Mouse (Mus musculus): Measurements from ENCODE around the gene Klhdc2. TPM values are rescaled to one million over a fixed set of nuclear protein-coding genes. Genes with fewer than 3 reads are reported as not detected.

Klhdc2 gene
- polyA plus RNA-seq, 1 experiment from 2014 or later = 60.6 TPM

GRCm38 (mm10) chr12:69287535-69287934 is 8.9 kb upstream of the Klhdc2 start:
- H3K27ac ChIP-seq (replicated peaks) = no peak overlapping the region
- H3K4me2 ChIP-seq (replicated peaks; ENCODE audit: low read depth) = no peak overlapping the region
- H3K9ac ChIP-seq (ENCODE audit: low read length) = no peak overlapping the region
- no peaks in the 10 kb centered on the region for H3K9me3 ChIP-seq (ENCODE audit: control insufficient read depth, low read length)
- H3K4me3 ChIP-seq (ENCODE audit: low read depth, low read length) = no peak overlapping the region
- no peaks in the 10 kb centered on the region for H3K27me3 ChIP-seq (ENCODE audit: control insufficient read depth, insufficient read depth, low read length)
- TF ChIP-seq EP300 (optimal IDR thresholded peaks at IDR 0.05) (no peak), CTCF (IDR thresholded peaks at IDR 0.05; ENCODE audit: low read depth) (no peak)
- ATAC-seq (ENCODE audit: low FRiP score, low TSS enrichment) (no peak), DNase-seq (ENCODE audit: low spot score) (no peak)
- no peaks in the 10 kb centered on the region for H3K36me3 ChIP-seq (ENCODE audit: control insufficient read depth, insufficient read depth, low read length)
- WGBS = 83% methylated on average over 8 of the region's 8 CpGs
- no peaks in the 10 kb centered on the region for H3K4me1 ChIP-seq (replicated peaks; ENCODE audit: control insufficient read depth, insufficient read depth)

DNA sequence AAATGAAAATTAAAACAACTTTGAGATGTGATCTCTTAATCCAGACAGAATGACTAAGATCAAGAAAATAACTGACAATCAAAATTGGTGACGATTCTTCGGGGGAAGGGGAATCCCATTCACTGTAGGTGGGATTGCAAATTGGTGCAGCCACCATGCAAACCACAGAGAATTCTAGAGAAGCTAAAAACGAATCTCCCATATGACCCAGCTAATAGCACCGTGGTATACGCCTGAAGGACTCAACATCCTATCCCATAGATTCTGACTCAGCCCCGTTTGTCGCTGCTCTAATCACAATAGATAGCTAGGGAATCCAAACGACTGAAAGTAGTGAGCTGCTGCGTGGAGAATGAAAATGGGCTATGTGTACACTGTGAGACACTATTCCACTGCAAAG is 7.8 kb upstream of the Klhdc2 start:
- no peaks in the 10 kb centered on the region for H3K4me1 ChIP-seq (replicated peaks; ENCODE audit: control insufficient read depth, insufficient read depth)
- no peaks in the 10 kb centered on the region for H3K27me3 ChIP-seq (ENCODE audit: control insufficient read depth, insufficient read depth, low read length)
- WGBS = 71% methylated on average over 9 of the region's 9 CpGs
- H3K36me3 ChIP-seq (ENCODE audit: control insufficient read depth, insufficient read depth, low read length) = no peaks in the 10 kb centered on the region
- H3K4me3 ChIP-seq (ENCODE audit: low read depth, low read length) = no peak overlapping the region
- no peak for ATAC-seq (ENCODE audit: low FRiP score, low TSS enrichment)
- H3K4me2 ChIP-seq (replicated peaks; ENCODE audit: low read depth) = no peak overlapping the region
- no peak overlapping the region for H3K27ac ChIP-seq (replicated peaks)
- H3K9ac ChIP-seq (ENCODE audit: low read length) = no peak overlapping the region
- no peaks in the 10 kb centered on the region for H3K9me3 ChIP-seq (ENCODE audit: control insufficient read depth, low read length)
- TF ChIP-seq EP300 (optimal IDR thresholded peaks at IDR 0.05) (no peak), CTCF (IDR thresholded peaks at IDR 0.05; ENCODE audit: low read depth) (no peak)
- DNase-seq (ENCODE audit: low spot score) = no peak

DNA sequence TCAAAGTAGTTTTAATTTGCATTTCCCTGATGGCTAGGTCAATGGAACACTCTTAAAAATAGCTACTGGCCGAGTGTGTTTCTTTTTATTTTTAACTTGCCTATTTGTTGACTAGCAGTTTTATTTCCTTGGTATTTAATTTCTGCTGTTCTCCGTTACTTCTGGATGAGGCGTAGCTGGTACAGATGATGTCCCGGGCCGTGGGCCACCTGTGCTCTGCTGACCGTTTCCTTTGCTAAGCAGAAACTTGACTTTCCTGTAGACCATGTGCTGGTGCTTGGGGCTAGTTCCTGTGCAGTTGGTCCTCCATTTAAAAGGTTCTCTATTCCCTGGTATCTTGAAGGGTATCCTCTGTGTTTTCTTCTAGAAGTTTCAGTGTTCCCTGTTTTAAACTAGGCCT is 4.1 kb upstream of the Klhdc2 start:
- H3K4me1 ChIP-seq (replicated peaks; ENCODE audit: control insufficient read depth, insufficient read depth) = no peaks in the 10 kb centered on the region

DNA sequence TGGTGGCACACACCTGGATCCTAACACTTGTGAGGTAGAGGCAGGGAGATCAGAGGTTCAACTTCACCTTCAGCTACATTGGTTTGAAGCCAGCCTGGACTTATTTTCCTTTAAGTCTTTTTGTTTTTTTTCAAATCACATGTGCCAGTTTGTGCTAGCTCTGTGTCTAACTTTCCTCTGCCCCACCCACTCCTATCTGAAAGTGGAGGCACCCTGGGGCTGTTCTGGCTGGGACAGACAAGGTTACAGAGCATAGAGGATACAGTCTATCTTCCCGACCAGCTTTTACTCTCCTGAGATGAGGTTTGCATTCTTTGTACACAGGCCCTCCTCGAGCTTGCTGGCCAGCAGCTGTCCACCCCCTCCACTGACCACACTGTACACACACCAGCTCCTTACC is 2.7 kb upstream of the Klhdc2 start:
- no peak overlapping the region for H3K4me2 ChIP-seq (replicated peaks; ENCODE audit: low read depth)
- 39% methylated on average over 2 of the region's 2 CpGs for WGBS
- H3K9ac ChIP-seq (ENCODE audit: low read length) = no peak overlapping the region
- no peaks in the 10 kb centered on the region for H3K36me3 ChIP-seq (ENCODE audit: control insufficient read depth, insufficient read depth, low read length)
- no peaks in the 10 kb centered on the region; the same call in 1 of the 2 replicates for H3K4me1 ChIP-seq (replicated peaks; ENCODE audit: control insufficient read depth, insufficient read depth)
- H3K9me3 ChIP-seq (ENCODE audit: control insufficient read depth, low read length) = no peaks in the 10 kb centered on the region
- H3K27me3 ChIP-seq (ENCODE audit: control insufficient read depth, insufficient read depth, low read length) = no peaks in the 10 kb centered on the region
- H3K27ac ChIP-seq (replicated peaks) = no peak overlapping the region
- ATAC-seq (ENCODE audit: low FRiP score, low TSS enrichment) = no peak
- no peak for DNase-seq (ENCODE audit: low spot score)
- H3K4me3 ChIP-seq (ENCODE audit: low read depth, low read length) = no peak overlapping the region
- TF ChIP-seq CTCF (IDR thresholded peaks at IDR 0.05; ENCODE audit: low read depth) = no peak
- TF ChIP-seq EP300 (optimal IDR thresholded peaks at IDR 0.05) = no peak

More for the DNA sequence above, 4.1 kb upstream of the Klhdc2 start:
- no peak for ATAC-seq (ENCODE audit: low FRiP score, low TSS enrichment)
- H3K4me3 ChIP-seq (ENCODE audit: low read depth, low read length) = no peak overlapping the region
- 87% methylated on average over 6 of the region's 6 CpGs for WGBS
- no peaks in the 10 kb centered on the region for H3K36me3 ChIP-seq (ENCODE audit: control insufficient read depth, insufficient read depth, low read length)
- no peak for DNase-seq (ENCODE audit: low spot score)
- H3K4me2 ChIP-seq (replicated peaks; ENCODE audit: low read depth) = no peak overlapping the region
- no peak for TF ChIP-seq EP300 (optimal IDR thresholded peaks at IDR 0.05)
- no peak for TF ChIP-seq CTCF (IDR thresholded peaks at IDR 0.05; ENCODE audit: low read depth)
- H3K9ac ChIP-seq (ENCODE audit: low read length) = no peak overlapping the region
- no peaks in the 10 kb centered on the region for H3K9me3 ChIP-seq (ENCODE audit: control insufficient read depth, low read length)
- no peak overlapping the region for H3K27ac ChIP-seq (replicated peaks)
- no peaks in the 10 kb centered on the region for H3K27me3 ChIP-seq (ENCODE audit: control insufficient read depth, insufficient read depth, low read length)

DNA sequence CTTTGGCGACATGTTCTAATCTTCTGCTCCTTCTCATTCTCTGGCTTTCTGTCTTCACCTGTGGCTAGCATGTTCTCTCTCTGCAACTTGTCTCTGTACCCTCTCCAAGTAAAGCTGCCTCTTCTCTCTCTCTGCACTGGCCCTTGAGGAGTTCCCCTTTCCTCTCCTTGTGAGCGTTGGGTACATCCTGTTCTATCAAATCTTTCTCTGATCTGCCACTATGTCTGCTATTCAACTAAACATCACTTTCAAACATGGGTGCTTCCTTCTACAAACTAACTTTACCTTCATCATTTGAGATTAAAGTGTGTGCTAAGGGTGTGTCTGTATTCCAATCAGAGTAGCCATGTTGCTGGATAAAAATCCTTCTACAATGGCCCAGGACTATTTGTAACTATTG is 1.5 kb upstream of the Klhdc2 start:
- ATAC-seq (ENCODE audit: low FRiP score, low TSS enrichment) (no peak), DNase-seq (ENCODE audit: low spot score) (no peak)
- no peaks in the 10 kb centered on the region; the same call in 1 of the 2 replicates for H3K4me1 ChIP-seq (replicated peaks; ENCODE audit: control insufficient read depth, insufficient read depth)
- H3K36me3 ChIP-seq (ENCODE audit: control insufficient read depth, insufficient read depth, low read length) = no peaks in the 10 kb centered on the region
- H3K9me3 ChIP-seq (ENCODE audit: control insufficient read depth, low read length) = no peaks in the 10 kb centered on the region
- H3K4me2 ChIP-seq (replicated peaks; ENCODE audit: low read depth) = no peak overlapping the region
- TF ChIP-seq EP300 (optimal IDR thresholded peaks at IDR 0.05) = no peak
- TF ChIP-seq CTCF (IDR thresholded peaks at IDR 0.05; ENCODE audit: low read depth) = no peak
- no peaks in the 10 kb centered on the region for H3K27me3 ChIP-seq (ENCODE audit: control insufficient read depth, insufficient read depth, low read length)
- no peak overlapping the region for H3K4me3 ChIP-seq (ENCODE audit: low read depth, low read length)
- 73% methylated on average over 2 of the region's 2 CpGs for WGBS
- no peak overlapping the region for H3K27ac ChIP-seq (replicated peaks)
- no peak overlapping the region for H3K9ac ChIP-seq (ENCODE audit: low read length)

DNA sequence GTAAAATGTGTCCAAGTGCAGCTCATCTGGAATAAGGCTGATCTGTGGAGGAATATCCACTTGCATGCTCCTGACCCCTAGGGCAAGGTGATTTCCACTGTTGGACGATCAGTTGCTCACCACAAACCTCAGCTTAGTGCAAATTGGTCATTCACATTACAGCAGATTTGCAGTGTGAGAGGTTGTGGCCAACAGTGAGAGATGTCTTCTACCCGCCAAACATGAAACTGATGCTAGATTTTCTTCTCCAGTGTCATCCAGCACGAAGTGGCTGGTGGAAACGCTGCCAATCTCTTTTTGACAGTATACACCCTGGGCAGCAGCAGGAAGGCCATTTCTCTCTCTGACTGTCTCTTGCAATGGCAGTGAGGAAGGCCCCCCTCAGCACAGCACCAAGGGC is 830 bp upstream of the Klhdc2 start:
- H3K9me3 ChIP-seq (ENCODE audit: control insufficient read depth, low read length) = no peaks in the 10 kb centered on the region
- TF ChIP-seq EP300 (optimal IDR thresholded peaks at IDR 0.05) (no peak), CTCF (IDR thresholded peaks at IDR 0.05; ENCODE audit: low read depth) (no peak)
- WGBS = 73% methylated on average over 4 of the region's 4 CpGs
- H3K9ac ChIP-seq (ENCODE audit: low read length) = no peak overlapping the region
- H3K4me1 ChIP-seq (replicated peaks; ENCODE audit: control insufficient read depth, insufficient read depth) = no peaks in the 10 kb centered on the region; the same call in 1 of the 2 replicates
- H3K27ac ChIP-seq (replicated peaks) = no peak overlapping the region
- H3K27me3 ChIP-seq (ENCODE audit: control insufficient read depth, insufficient read depth, low read length) = no peaks in the 10 kb centered on the region
- no peak for ATAC-seq (ENCODE audit: low FRiP score, low TSS enrichment)
- peak overlapping the region; percentile 4; the same call in 1 of the 2 replicates for H3K4me2 ChIP-seq (replicated peaks; ENCODE audit: low read depth)
- H3K36me3 ChIP-seq (ENCODE audit: control insufficient read depth, insufficient read depth, low read length) = no peaks in the 10 kb centered on the region
- no peak for DNase-seq (ENCODE audit: low spot score)
- H3K4me3 ChIP-seq (ENCODE audit: low read depth, low read length) = no peak overlapping the region

All from stomach, postnatal 0 days (tissue).